Mouse (Mus musculus): ENCODE data around the gene Slmap. TPM values are rescaled to one million over a fixed set of nuclear protein-coding genes. Genes with fewer than 3 reads are reported as not detected.
"Not testable (repeated sequence)": the region's sequence is repeated elsewhere in the genome, so short reads cannot be mapped to it uniquely, and the experiment has no call there.

The Slmap gene
- polyA plus RNA-seq, 1 experiment from 2014 or later: 53.6 TPM

DNA sequence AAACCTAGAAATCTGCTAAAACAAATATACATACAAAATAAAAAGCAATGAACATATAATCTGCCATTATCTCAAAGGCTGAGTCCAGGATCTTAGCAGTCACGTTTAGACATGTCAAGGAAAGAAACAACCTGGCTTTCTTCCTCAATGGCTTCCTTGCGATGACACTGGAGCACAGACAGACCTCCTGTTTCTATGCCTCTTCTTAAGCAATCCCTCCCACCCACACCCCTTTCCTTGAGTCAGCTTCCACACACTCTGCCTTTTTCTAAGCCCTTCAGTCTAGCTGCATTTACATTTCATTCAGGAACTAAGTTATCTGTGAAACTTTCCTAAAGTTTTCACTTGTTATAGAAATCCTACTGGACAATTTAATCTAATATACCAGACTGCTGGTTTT is 6.4 kb downstream of the Slmap start:
- no peak for ATAC-seq (ENCODE audit: insufficient number of reproducible peaks, insufficient read depth, low FRiP score, low read depth)
- H3K9me3 ChIP-seq (ENCODE audit: control insufficient read depth, low read depth, low read length): no peaks in the 10 kb centered on the region
- no peak overlapping the region for H3K9ac ChIP-seq (replicated peaks; ENCODE audit: low read depth, low read length)
- no peak overlapping the region for H3K4me2 ChIP-seq (replicated peaks; ENCODE audit: low read depth, low read length)
- H3K27ac ChIP-seq (ENCODE audit: low read length): no peak overlapping the region
- H3K36me3 ChIP-seq (ENCODE audit: control insufficient read depth, insufficient read depth, low read length): no peaks in the 10 kb centered on the region; the same call in 1 of the 2 replicates
- WGBS: 48% methylated on average over 2 of the region's 2 CpGs
- H3K4me3 ChIP-seq (ENCODE audit: low read depth, low read length): no peak overlapping the region
- peaks cover 11% of the 10 kb centered on the region; the same call in 1 of the 2 replicates for H3K4me1 ChIP-seq (ENCODE audit: control insufficient read depth, insufficient read depth, low read length)
- no peaks in the 10 kb centered on the region for H3K27me3 ChIP-seq (ENCODE audit: control insufficient read depth, insufficient read depth, low read length)

DNA sequence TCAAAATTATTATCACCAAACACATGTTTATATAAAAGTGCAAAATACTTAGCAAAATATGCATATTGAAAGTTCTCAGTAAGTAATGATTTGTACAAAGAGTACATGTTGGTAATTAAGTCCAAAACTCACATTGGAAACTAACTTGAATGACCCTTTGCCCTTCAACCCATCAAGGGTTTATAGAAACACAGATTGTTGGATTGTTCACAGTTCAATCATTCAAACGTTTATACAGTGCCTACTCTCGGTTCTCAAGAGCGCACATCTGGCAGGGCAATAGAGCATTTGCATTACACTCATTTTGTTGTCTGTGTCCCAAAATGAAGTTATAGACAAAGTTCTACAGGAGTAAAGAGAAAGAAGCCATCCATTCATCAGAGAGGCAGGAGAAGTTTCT is 8.8 kb downstream of the Slmap start:
- peaks cover 7% of the 10 kb centered on the region; the same call in 1 of the 2 replicates for H3K4me1 ChIP-seq (ENCODE audit: control insufficient read depth, insufficient read depth, low read length)
- no peaks in the 10 kb centered on the region; the same call in 1 of the 2 replicates for H3K36me3 ChIP-seq (ENCODE audit: control insufficient read depth, insufficient read depth, low read length)
- H3K9me3 ChIP-seq (ENCODE audit: control insufficient read depth, low read depth, low read length): no peaks in the 10 kb centered on the region
- H3K4me3 ChIP-seq (ENCODE audit: low read depth, low read length): no peak overlapping the region
- H3K4me2 ChIP-seq (replicated peaks; ENCODE audit: low read depth, low read length): no peak overlapping the region
- H3K27ac ChIP-seq (ENCODE audit: low read length): no peak overlapping the region
- no peaks in the 10 kb centered on the region for H3K27me3 ChIP-seq (ENCODE audit: control insufficient read depth, insufficient read depth, low read length)
- WGBS: 30% methylated on average over 3 of the region's 3 CpGs
- no peak overlapping the region for H3K9ac ChIP-seq (replicated peaks; ENCODE audit: low read depth, low read length)
- ATAC-seq (ENCODE audit: insufficient number of reproducible peaks, insufficient read depth, low FRiP score, low read depth): no peak

DNA sequence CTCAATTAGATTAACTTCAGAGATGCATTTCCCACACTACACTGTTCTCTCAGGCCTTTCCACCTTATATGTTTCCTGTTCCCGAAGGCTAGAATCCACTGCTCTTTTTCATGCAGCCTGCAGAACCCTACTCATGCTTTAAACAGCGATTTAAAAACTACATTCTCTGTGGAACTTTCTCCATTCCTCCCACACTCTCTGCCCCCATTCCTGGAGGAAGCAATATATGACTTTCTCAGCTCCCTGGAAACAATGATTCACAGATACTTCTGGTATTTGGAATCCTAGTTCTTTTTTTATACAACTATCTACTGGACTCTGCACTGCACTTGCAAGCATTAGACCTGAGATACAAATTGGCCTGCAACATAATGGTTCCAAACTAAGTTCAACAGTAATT is 11.6 kb downstream of the Slmap start:
- WGBS: 69% methylated on average over 2 of the region's 2 CpGs
- H3K4me2 ChIP-seq (replicated peaks; ENCODE audit: low read depth, low read length): no peak overlapping the region
- H3K9me3 ChIP-seq (ENCODE audit: control insufficient read depth, low read depth, low read length): no peaks in the 10 kb centered on the region
- H3K36me3 ChIP-seq (ENCODE audit: control insufficient read depth, insufficient read depth, low read length): no peaks in the 10 kb centered on the region; the same call in 1 of the 2 replicates
- H3K9ac ChIP-seq (replicated peaks; ENCODE audit: low read depth, low read length): no peak overlapping the region
- no peaks in the 10 kb centered on the region for H3K27me3 ChIP-seq (ENCODE audit: control insufficient read depth, insufficient read depth, low read length)
- no peak overlapping the region for H3K4me3 ChIP-seq (ENCODE audit: low read depth, low read length)
- H3K27ac ChIP-seq (ENCODE audit: low read length): no peak overlapping the region
- no peak for ATAC-seq (ENCODE audit: insufficient number of reproducible peaks, insufficient read depth, low FRiP score, low read depth)
- 0 out of 2 replicates have a peak, but pooled peaks cover 3% of the 10 kb centered on the region for H3K4me1 ChIP-seq (ENCODE audit: control insufficient read depth, insufficient read depth, low read length)

DNA sequence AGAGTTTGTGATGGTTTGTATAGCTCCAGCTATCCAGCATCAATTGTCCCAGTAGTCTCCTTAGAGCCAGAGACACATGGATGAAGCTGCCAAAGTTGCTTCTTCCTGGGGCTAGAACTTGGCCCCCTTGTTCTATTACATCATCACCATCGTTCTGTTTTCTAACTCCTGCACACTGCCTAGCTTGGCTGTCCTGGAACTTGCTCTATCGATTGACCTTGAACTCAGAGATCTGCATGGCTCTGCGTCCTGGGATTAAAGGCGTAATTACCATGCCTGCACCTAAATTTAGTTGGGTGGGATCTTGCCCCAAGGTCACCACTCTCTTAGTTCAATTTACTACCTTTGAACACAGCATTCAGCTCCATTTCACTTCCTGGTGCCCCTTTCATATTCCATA is 14.9 kb downstream of the Slmap start:
- 92% methylated on average over 4 of the region's 4 CpGs for WGBS

DNA sequence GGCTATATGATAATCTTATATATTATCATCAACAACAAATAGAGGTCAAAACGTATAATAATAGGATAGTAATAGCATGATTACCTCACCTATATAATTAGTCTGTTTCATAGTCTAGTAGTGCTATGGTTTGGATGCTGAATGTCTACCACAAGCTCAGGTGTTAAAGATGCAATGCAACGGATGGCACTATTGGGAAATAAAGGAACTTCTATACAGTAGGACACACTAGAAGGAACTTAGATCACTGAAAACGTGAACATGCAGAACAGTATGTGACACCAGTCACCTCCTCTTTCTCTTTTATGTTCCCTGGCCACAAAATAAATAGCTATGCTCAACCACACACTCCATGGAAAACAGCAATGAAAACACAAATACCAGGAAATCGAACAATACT is 16.9 kb downstream of the Slmap start:
- 88% methylated on average over 4 of the region's 4 CpGs for WGBS
- H3K4me2 ChIP-seq (replicated peaks; ENCODE audit: low read depth, low read length): no peak overlapping the region
- H3K27me3 ChIP-seq (ENCODE audit: control insufficient read depth, insufficient read depth, low read length): no peaks in the 10 kb centered on the region
- no peak overlapping the region for H3K9ac ChIP-seq (replicated peaks; ENCODE audit: low read depth, low read length)
- ATAC-seq (ENCODE audit: insufficient number of reproducible peaks, insufficient read depth, low FRiP score, low read depth): no peak
- H3K9me3 ChIP-seq (ENCODE audit: control insufficient read depth, low read depth, low read length): no peaks in the 10 kb centered on the region
- no peaks in the 10 kb centered on the region for H3K36me3 ChIP-seq (ENCODE audit: control insufficient read depth, insufficient read depth, low read length)
- 0 out of 2 replicates have a peak, but pooled peaks cover under 1% of the 10 kb centered on the region for H3K4me1 ChIP-seq (ENCODE audit: control insufficient read depth, insufficient read depth, low read length)
- H3K27ac ChIP-seq (ENCODE audit: low read length): no peak overlapping the region
- no peak overlapping the region for H3K4me3 ChIP-seq (ENCODE audit: low read depth, low read length)

More for the DNA sequence above, 14.9 kb downstream of the Slmap start:
- Histone ChIP-seq H3K27me3 (ENCODE audit: control insufficient read depth, insufficient read depth, low read length) (no peaks in the 10 kb centered on the region), H3K9ac (replicated peaks; ENCODE audit: low read depth, low read length) (no peak overlapping the region), H3K4me1 (ENCODE audit: control insufficient read depth, insufficient read depth, low read length) (0 out of 2 replicates have a peak, but pooled peaks cover 3% of the 10 kb centered on the region), H3K4me3 (ENCODE audit: low read depth, low read length) (no peak overlapping the region), H3K36me3 (ENCODE audit: control insufficient read depth, insufficient read depth, low read length) (no peaks in the 10 kb centered on the region; the same call in 1 of the 2 replicates), H3K9me3 (ENCODE audit: control insufficient read depth, low read depth, low read length) (no peaks in the 10 kb centered on the region), H3K4me2 (replicated peaks; ENCODE audit: low read depth, low read length) (no peak overlapping the region), H3K27ac (ENCODE audit: low read length) (no peak overlapping the region)
- ATAC-seq (ENCODE audit: insufficient number of reproducible peaks, insufficient read depth, low FRiP score, low read depth): no peak

DNA sequence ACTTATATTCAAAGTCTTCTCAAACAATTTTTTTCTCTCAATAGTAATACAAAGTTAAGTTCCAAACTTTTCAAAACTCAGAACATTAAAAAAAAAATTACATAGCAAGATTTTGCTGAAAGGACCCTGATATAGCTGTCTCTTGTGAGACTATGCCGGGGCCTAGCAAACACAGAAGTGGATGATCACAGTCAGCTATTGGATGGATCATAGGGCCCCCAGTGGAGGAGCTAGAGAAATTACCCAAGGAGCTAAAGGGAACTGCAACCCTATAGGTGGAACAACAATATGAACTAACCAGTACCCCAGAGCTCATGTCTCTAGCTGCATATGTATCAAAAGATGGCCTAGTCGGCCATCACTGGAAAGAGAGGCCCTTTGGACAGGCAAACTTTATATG is 18.5 kb downstream of the Slmap start:
- not testable (repeated sequence) for H3K27ac ChIP-seq (ENCODE audit: low read length); H3K4me1 ChIP-seq (ENCODE audit: control insufficient read depth, insufficient read depth, low read length); H3K4me2 ChIP-seq (replicated peaks; ENCODE audit: low read depth, low read length); ATAC-seq (ENCODE audit: insufficient number of reproducible peaks, insufficient read depth, low FRiP score, low read depth); H3K27me3 ChIP-seq (ENCODE audit: control insufficient read depth, insufficient read depth, low read length); H3K36me3 ChIP-seq (ENCODE audit: control insufficient read depth, insufficient read depth, low read length); H3K9me3 ChIP-seq (ENCODE audit: control insufficient read depth, low read depth, low read length); H3K4me3 ChIP-seq (ENCODE audit: low read depth, low read length); H3K9ac ChIP-seq (replicated peaks; ENCODE audit: low read depth, low read length)
- WGBS: 61% methylated on average over 2 of the region's 2 CpGs

DNA sequence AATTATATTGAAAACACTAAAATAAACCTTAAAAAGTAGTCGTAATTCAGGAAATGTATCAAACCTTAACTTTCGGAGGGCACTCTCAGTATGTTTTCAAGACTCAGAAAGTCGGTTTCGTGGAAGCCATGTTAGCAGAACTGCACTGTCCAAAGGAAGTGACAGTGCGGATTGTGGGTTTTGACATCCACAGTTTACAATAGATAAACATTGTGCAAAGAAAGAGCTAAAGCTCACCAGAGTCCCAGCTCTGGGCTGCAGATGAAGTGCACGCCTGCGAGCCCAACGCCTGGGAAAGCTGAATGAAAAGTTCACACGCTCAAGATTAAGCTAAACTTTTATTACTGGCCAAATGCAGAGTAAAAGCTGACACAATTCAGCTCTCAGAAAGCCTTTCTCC is 18.9 kb downstream of the Slmap start:
- Histone ChIP-seq H3K36me3 (ENCODE audit: control insufficient read depth, insufficient read depth, low read length) (no peaks in the 10 kb centered on the region), H3K9me3 (ENCODE audit: control insufficient read depth, low read depth, low read length) (no peaks in the 10 kb centered on the region), H3K9ac (replicated peaks; ENCODE audit: low read depth, low read length) (no peak overlapping the region), H3K4me2 (replicated peaks; ENCODE audit: low read depth, low read length) (no peak overlapping the region), H3K4me1 (ENCODE audit: control insufficient read depth, insufficient read depth, low read length) (no peaks in the 10 kb centered on the region), H3K27me3 (ENCODE audit: control insufficient read depth, insufficient read depth, low read length) (no peaks in the 10 kb centered on the region), H3K27ac (ENCODE audit: low read length) (no peak overlapping the region), H3K4me3 (ENCODE audit: low read depth, low read length) (no peak overlapping the region)
- 57% methylated on average over 9 of the region's 9 CpGs for WGBS
- ATAC-seq (ENCODE audit: insufficient number of reproducible peaks, insufficient read depth, low FRiP score, low read depth): no peak

DNA sequence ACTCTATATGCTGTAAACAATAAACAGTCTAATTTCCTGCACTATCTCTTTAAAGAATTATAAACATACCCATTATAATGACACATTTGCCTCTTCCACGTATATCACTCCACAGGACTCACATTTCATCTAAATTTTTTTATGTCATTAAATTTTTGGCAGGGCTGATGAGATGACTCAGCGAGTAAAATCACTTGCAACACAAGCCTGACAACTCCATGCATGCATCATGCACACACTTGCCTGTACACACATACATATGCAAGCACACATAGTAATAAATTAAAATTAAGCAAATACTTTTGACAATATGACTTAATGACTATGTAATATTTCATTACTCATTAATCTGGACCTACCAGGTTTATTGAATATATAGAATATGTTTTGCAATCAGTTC is 24.2 kb downstream of the Slmap start:
- no peak overlapping the region for H3K9ac ChIP-seq (replicated peaks; ENCODE audit: low read depth, low read length)
- 0 out of 2 replicates have a peak, but pooled peaks cover 3% of the 10 kb centered on the region for H3K4me1 ChIP-seq (ENCODE audit: control insufficient read depth, insufficient read depth, low read length)
- H3K36me3 ChIP-seq (ENCODE audit: control insufficient read depth, insufficient read depth, low read length): no peaks in the 10 kb centered on the region
- no peaks in the 10 kb centered on the region for H3K9me3 ChIP-seq (ENCODE audit: control insufficient read depth, low read depth, low read length)
- no peak overlapping the region for H3K4me2 ChIP-seq (replicated peaks; ENCODE audit: low read depth, low read length)
- ATAC-seq (ENCODE audit: insufficient number of reproducible peaks, insufficient read depth, low FRiP score, low read depth): no peak
- 78% methylated on average over 2 of the region's 2 CpGs for WGBS
- H3K4me3 ChIP-seq (ENCODE audit: low read depth, low read length): no peak overlapping the region
- H3K27me3 ChIP-seq (ENCODE audit: control insufficient read depth, insufficient read depth, low read length): no peaks in the 10 kb centered on the region
- no peak overlapping the region for H3K27ac ChIP-seq (ENCODE audit: low read length)

DNA sequence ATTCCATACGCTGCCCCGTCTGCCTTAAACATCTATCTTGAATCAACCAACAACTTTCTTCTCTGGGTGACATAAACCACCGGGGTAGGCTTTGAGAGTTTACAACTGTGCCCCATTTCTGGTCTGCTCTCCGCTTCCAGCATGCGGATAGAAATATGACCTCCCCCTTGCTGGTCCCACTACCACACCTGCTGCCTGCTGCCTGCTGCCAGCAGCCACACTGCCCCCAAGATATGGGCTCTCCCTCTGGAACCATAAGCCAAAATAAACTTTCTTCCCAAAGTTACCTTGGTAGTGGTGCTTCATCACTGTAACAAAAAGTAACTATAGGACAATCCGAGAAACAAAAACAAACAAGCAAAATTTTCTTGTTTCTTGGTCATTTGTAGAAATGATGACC is 26.6 kb downstream of the Slmap start:
- ATAC-seq (ENCODE audit: insufficient number of reproducible peaks, insufficient read depth, low FRiP score, low read depth): no peak
- WGBS: 65% methylated on average over 6 of the region's 6 CpGs
- H3K27me3 ChIP-seq (ENCODE audit: control insufficient read depth, insufficient read depth, low read length): no peaks in the 10 kb centered on the region
- H3K36me3 ChIP-seq (ENCODE audit: control insufficient read depth, insufficient read depth, low read length): no peaks in the 10 kb centered on the region
- H3K9ac ChIP-seq (replicated peaks; ENCODE audit: low read depth, low read length): no peak overlapping the region
- no peaks in the 10 kb centered on the region for H3K9me3 ChIP-seq (ENCODE audit: control insufficient read depth, low read depth, low read length)
- no peak overlapping the region for H3K27ac ChIP-seq (ENCODE audit: low read length)
- H3K4me1 ChIP-seq (ENCODE audit: control insufficient read depth, insufficient read depth, low read length): 0 out of 2 replicates have a peak, but pooled peaks cover 3% of the 10 kb centered on the region
- no peak overlapping the region for H3K4me2 ChIP-seq (replicated peaks; ENCODE audit: low read depth, low read length)
- H3K4me3 ChIP-seq (ENCODE audit: low read depth, low read length): no peak overlapping the region

Data from stomach, embryonic 14.5 days (tissue).